Mouse (Mus musculus) heart, embryonic 15.5 days (tissue): ENCODE measurements around the gene Stim1. TPM values are rescaled to one million over a fixed set of nuclear protein-coding genes. Genes with fewer than 3 reads are reported as not detected.

ENCODE experiments used
- ATAC-seq: fragments of 200-750 bp; cut with Nextera tagmentation; replicated peaks from 2 replicates; pipeline ENCODE4 v1.8.0; 2017; ENCODE audit warnings: low read depth, moderate TSS enrichment; ENCODE audit not compliant: insufficient number of reproducible peaks, insufficient read depth, low FRiP score
- H3K27ac ChIP-seq: fragments of 300-500 bp; sonication (generic); 2 replicates; pipeline ENCODE4 v1.5.1; 2015; ENCODE audit warnings: mild to moderate bottlenecking, inconsistent platforms
- H3K27me3 ChIP-seq: fragments of 300-500 bp; sonication (generic); 2 replicates; pipeline ENCODE4 v1.6.1; 2015; ENCODE audit warnings: inconsistent platforms
- H3K36me3 ChIP-seq: fragments of 300-500 bp; sonication (generic); 2 replicates; pipeline ENCODE4 v1.6.1; 2015; ENCODE audit warnings: mild to moderate bottlenecking, inconsistent platforms
- H3K4me1 ChIP-seq: fragments of 300-500 bp; sonication (generic); replicated peaks from 2 replicates; pipeline ENCODE4 v1.6.1; 2015; ENCODE audit warnings: inconsistent platforms
- H3K4me2 ChIP-seq: fragments of 300-500 bp; sonication (generic); 2 replicates; pipeline ENCODE4 v1.6.1; 2015; ENCODE audit warnings: inconsistent platforms, mild to moderate bottlenecking, moderate library complexity
- H3K4me3 ChIP-seq: fragments of 300-500 bp; sonication (generic); 2 replicates; pipeline ENCODE4 v1.5.1; 2015; ENCODE audit warnings: mild to moderate bottlenecking, inconsistent platforms
- H3K9ac ChIP-seq: fragments of 300-500 bp; sonication (generic); 2 replicates; pipeline ENCODE4 v1.6.1; 2015; ENCODE audit warnings: mild to moderate bottlenecking, inconsistent platforms
- H3K9me3 ChIP-seq: fragments of 300-500 bp; sonication (generic); replicated peaks from 2 replicates; pipeline ENCODE4 v1.6.1; 2016; ENCODE audit warnings: inconsistent platforms
- WGBS: fragments of 180-500 bp; shearing (Covaris S2); methylation state at CpG from one replicate; pipeline ENCODE4 v1.1.7; 2015; ENCODE audit warnings: mixed read lengths; 5-methylcytosine and 5-hydroxymethylcytosine counted together
- polyA plus RNA-seq: library from polyadenylated mRNA; unstranded; fragments of >200 nt; fragmentation: Nextera tagmentation; extraction: Ambion mirVana; gene quantifications from 2 replicates; pipeline ENCODE4 v1.2.1, GENCODE M21; 2015

Gene Stim1
- polyA plus RNA-seq, 1 experiment from 2014 or later: 14.7 TPM

GRCm38 (mm10) chr7:102239591-102239990, 28.0 kb upstream of the Stim1 start:
- no peak overlapping the region for H3K4me3 ChIP-seq
- no peak overlapping the region for H3K4me2 ChIP-seq
- no peak for ATAC-seq
- no peak overlapping the region for H3K9ac ChIP-seq
- 86% methylated on average over 16 of the region's 16 CpGs for WGBS
- no peaks in the 10 kb centered on the region for H3K9me3 ChIP-seq
- no peaks in the 10 kb centered on the region for H3K27me3 ChIP-seq
- peaks cover 45% of the 10 kb centered on the region for H3K36me3 ChIP-seq
- H3K4me1 ChIP-seq: peaks cover 27% of the 10 kb centered on the region
- no peak overlapping the region for H3K27ac ChIP-seq

GRCm38 (mm10) chr7:102242371-102242770, 25.2 kb upstream of the Stim1 start:
- Histone ChIP-seq H3K27me3 (no peaks in the 10 kb centered on the region), H3K27ac (no peak overlapping the region), H3K9ac (no peak overlapping the region), H3K4me3 (no peak overlapping the region), H3K4me2 (no peak overlapping the region), H3K9me3 (no peaks in the 10 kb centered on the region), H3K36me3 (peaks cover 38% of the 10 kb centered on the region), H3K4me1 (peaks cover 54% of the 10 kb centered on the region)
- 71% methylated on average over 5 of the region's 5 CpGs for WGBS
- no peak for ATAC-seq

GRCm38 (mm10) chr7:102242917-102243316, 24.7 kb upstream of the Stim1 start:
- ATAC-seq: no peak
- Histone ChIP-seq H3K36me3 (peaks cover 32% of the 10 kb centered on the region), H3K27me3 (no peaks in the 10 kb centered on the region), H3K4me3 (no peak overlapping the region), H3K27ac (no peak overlapping the region), H3K9me3 (no peaks in the 10 kb centered on the region), H3K9ac (no peak overlapping the region), H3K4me2 (no peak overlapping the region), H3K4me1 (peaks cover 59% of the 10 kb centered on the region)
- WGBS: 50% methylated on average over 3 of the region's 3 CpGs

- Histone ChIP-seq H3K4me3 (no peak overlapping the region), H3K4me2 (no peak overlapping the region), H3K9me3 (no peaks in the 10 kb centered on the region), H3K36me3 (peaks cover 24% of the 10 kb centered on the region), H3K27me3 (no peaks in the 10 kb centered on the region), H3K27ac (no peak overlapping the region), H3K9ac (no peak overlapping the region), H3K4me1 (peaks cover 69% of the 10 kb centered on the region)
- ATAC-seq: no peak
- WGBS: 83% methylated on average over 2 of the region's 2 CpGs
Measured at GRCm38 (mm10) chr7:102243870-102244269, 23.7 kb upstream of the Stim1 start.

- Histone ChIP-seq H3K9me3 (no peaks in the 10 kb centered on the region), H3K36me3 (peaks cover 15% of the 10 kb centered on the region; the same call in 1 of the 2 replicates), H3K27me3 (no peaks in the 10 kb centered on the region), H3K4me3 (no peak overlapping the region), H3K4me2 (no peak overlapping the region), H3K4me1 (peaks cover 72% of the 10 kb centered on the region), H3K27ac (peak overlapping the region; percentile 65), H3K9ac (no peak overlapping the region)
- WGBS: 80% methylated on average over 3 of the region's 3 CpGs
- ATAC-seq: no peak
Measured at GRCm38 (mm10) chr7:102244782-102245535, 22.6 kb upstream of the Stim1 start.

GRCm38 (mm10) chr7:102245775-102246174, 21.8 kb upstream of the Stim1 start:
- peak overlapping the region; percentile 79; the same call in 1 of the 2 replicates for H3K4me2 ChIP-seq
- no peak overlapping the region for H3K4me3 ChIP-seq
- peak overlapping the region; percentile 65 for H3K27ac ChIP-seq
- no peak for ATAC-seq
- peaks cover 72% of the 10 kb centered on the region for H3K4me1 ChIP-seq
- H3K36me3 ChIP-seq: peaks cover 7% of the 10 kb centered on the region; the same call in 1 of the 2 replicates
- H3K27me3 ChIP-seq: no peaks in the 10 kb centered on the region
- WGBS: 8% methylated on average over 1 of the region's 1 CpGs
- peak overlapping the region; percentile 12 for H3K9ac ChIP-seq
- no peaks in the 10 kb centered on the region for H3K9me3 ChIP-seq

- H3K4me1 ChIP-seq: peaks cover 72% of the 10 kb centered on the region
- no peak overlapping the region for H3K4me3 ChIP-seq
- H3K36me3 ChIP-seq: peaks cover 2% of the 10 kb centered on the region; the same call in 1 of the 2 replicates
- 46% methylated on average over 6 of the region's 6 CpGs for WGBS
- peak overlapping the region; percentile 65; the same call in 1 of the 2 replicates for H3K27ac ChIP-seq
- H3K9me3 ChIP-seq: no peaks in the 10 kb centered on the region
- no peak for ATAC-seq
- peak overlapping the region; percentile 12; the same call in 1 of the 2 replicates for H3K9ac ChIP-seq
- no peaks in the 10 kb centered on the region for H3K27me3 ChIP-seq
- peak overlapping the region; percentile 79 for H3K4me2 ChIP-seq
Measured at GRCm38 (mm10) chr7:102246265-102246664, 21.3 kb upstream of the Stim1 start.

GRCm38 (mm10) chr7:102246956-102247797, 20.4 kb upstream of the Stim1 start:
- H3K4me1 ChIP-seq: peaks cover 69% of the 10 kb centered on the region
- ATAC-seq: no peak

GRCm38 (mm10) chr7:102248691-102249404, 18.8 kb upstream of the Stim1 start:
- H3K4me1 ChIP-seq: peaks cover 53% of the 10 kb centered on the region
- no peak for ATAC-seq
- WGBS: 13% methylated on average over 16 of the region's 16 CpGs
- H3K9me3 ChIP-seq: no peaks in the 10 kb centered on the region
- peak overlapping the region; percentile 79 for H3K4me2 ChIP-seq
- peak overlapping the region; percentile 96 for H3K9ac ChIP-seq
- H3K27me3 ChIP-seq: no peaks in the 10 kb centered on the region
- H3K4me3 ChIP-seq: peak overlapping the region; percentile 93
- H3K27ac ChIP-seq: peak overlapping the region; percentile 97
- no peaks in the 10 kb centered on the region for H3K36me3 ChIP-seq

More at GRCm38 (mm10) chr7:102246956-102247797, 20.4 kb upstream of the Stim1 start:
- no peaks in the 10 kb centered on the region for H3K27me3 ChIP-seq
- peak overlapping the region; percentile 39; the same call in 1 of the 2 replicates for H3K27ac ChIP-seq
- no peaks in the 10 kb centered on the region for H3K9me3 ChIP-seq
- H3K4me2 ChIP-seq: peak overlapping the region; percentile 79
- peak overlapping the region; percentile 11; the same call in 1 of the 2 replicates for H3K9ac ChIP-seq
- WGBS: 47% methylated on average over 12 of the region's 12 CpGs
- no peaks in the 10 kb centered on the region for H3K36me3 ChIP-seq
- peak overlapping the region; percentile 93 for H3K4me3 ChIP-seq

GRCm38 (mm10) chr7:102249531-102249895, 18.1 kb upstream of the Stim1 start:
- Histone ChIP-seq H3K9ac (peak overlapping the region; percentile 96), H3K4me2 (peak overlapping the region; percentile 79), H3K36me3 (no peaks in the 10 kb centered on the region), H3K4me1 (peaks cover 46% of the 10 kb centered on the region), H3K9me3 (no peaks in the 10 kb centered on the region), H3K4me3 (peak overlapping the region; percentile 93), H3K27me3 (no peaks in the 10 kb centered on the region), H3K27ac (peak overlapping the region; percentile 97)
- under 1% methylated on average over 23 of the region's 23 CpGs for WGBS
- ATAC-seq: peak; percentile 25
